Mouse (Mus musculus): ENCODE measurements around the gene Cdc14b.

Gene Cdc14b

DNA sequence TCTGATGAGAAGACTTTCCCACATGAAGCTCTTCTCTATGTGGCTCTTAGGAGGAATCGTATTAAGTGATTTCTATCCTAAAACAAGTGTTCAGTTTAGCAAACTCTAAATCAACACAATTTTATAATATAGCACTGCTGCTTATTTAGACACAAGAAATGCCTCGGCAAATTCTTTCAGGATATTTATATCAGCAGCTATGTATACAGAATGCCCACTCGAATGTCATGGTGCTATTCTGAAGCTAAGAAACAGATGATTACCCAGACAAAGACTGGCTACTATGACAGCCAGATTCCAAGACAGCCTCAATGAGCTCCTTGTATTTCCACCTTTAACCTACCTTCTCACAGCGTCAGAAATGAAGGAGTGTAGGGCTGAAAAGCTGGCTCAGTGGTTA is 42.0 kb downstream of the Cdc14b start:
- DNase-seq = no peak

DNA sequence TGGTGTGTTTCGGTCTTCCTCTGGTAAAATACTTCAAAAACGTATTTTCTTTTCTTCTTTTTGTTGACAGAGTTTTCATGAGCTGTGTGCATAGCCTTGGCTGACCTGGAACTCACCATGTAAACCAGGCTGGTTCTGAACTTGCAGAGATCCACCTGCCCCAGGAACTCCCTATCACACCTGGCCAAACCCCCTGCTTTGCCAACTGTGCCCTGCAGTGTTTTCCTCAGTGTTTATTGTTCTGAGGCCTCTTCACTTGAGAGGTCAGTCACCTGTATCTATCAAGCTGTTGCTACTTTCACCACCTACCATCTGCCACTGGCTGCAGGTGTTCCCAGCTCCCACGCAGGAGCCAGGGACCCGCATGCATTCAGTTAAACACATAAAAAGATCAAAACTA is 48.4 kb downstream of the Cdc14b start:
- no peak for DNase-seq

DNA sequence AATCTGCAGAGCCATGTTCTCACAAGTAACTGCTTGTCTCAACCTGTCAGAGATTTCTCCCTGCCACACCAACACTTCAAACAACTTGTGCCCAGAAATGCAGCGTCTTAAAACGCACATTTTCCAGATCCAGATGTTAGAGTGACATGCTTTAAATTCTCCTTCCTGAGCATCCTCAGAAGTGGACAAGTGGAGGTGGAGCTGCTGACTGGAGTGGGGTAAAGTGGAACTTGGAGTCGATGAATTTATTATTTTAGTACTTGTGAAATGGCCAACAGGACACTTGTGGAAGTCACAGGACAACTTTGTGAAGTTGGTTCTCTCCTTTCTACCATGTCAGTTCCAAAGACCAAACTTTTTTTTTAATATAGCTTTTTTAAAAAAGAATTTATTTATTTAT is 49.4 kb downstream of the Cdc14b start:
- no peak for DNase-seq

DNA sequence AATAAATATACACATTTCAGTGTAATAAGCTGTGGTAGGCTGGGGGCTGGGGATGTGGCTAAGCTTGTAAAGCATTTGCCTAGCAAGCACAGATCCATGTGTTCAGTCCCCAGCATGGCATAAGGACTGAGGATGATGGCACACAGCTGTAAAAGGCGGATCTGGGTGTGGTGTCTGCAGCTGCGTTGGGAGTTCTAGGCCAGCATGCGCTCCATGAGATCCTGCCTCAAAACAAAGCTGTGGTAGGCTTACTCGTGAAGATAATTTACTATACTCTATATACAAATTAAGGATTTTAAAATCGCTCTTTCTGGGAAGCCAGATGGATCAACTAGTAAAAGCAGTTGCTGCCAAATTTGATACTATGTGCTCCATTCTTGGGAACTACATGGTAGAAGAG is 60.2 kb downstream of the Cdc14b start:
- DNase-seq = no peak

DNA sequence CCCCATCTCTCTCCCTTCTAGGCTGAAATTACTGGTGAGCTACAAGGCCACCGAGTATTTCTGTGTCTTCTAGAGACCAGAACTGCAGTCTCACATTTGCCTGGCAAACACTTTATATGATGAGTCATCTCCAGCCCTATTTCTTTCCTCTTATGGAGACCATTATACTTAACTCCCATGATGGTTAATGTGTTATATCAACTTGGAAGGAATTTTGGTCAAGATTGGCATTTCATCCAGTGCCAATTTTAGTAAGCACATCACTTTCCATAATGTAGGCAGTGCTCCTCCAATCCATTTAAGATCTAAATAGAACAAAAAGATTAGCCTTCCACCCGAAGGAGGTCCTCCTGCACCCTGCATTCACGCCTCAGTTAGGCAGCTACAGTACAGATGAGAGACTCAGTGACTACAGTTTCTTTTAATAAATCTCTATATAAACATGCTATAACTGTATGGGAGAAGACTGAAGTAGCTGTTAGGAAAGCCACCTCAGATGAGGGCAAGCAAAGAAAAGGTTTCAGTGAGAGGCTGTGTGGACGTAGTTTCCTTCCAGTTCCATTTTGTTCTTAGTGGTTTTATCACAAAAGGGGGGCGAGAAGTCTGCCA is 63.0 kb downstream of the Cdc14b start:
- no peak for DNase-seq

DNA sequence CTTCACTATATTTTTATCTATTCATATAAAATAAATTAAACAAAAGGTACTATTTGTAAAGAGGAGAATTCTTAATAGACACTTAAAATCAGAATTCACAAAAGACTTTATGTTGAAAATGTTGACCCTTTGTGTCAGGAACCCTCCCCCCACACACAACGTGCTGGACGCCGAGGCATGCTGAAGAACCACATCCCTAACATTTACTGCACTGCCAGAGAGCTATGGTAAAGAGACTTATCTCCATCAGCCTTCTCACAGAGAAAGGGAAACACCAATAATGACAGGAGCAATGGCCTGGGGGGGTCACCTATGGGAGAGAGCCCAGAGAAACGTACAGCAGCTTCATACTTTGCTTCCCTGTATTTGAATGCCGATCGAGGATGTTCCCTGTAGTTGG is 66.9 kb downstream of the Cdc14b start:
- DNase-seq = no peak

DNA sequence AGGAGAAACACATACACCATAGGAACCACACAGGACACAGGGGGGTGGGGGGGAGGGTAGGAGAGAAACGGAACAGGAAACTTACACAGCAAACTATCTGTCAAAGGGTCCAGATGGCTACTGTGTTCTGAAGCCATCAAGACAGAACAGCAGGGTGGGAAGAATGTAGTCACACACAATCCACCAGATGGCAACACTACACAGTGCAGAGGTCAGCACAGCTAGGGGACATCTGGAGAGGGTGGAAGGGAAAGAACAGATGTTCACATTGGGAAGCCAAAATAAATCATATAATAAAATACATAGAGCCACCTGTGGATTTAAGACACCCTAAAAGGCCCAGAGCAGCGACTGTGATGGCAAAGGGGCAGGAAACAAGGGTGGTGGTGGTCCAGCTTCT is 69.9 kb downstream of the Cdc14b start:
- DNase-seq = no peak

DNA sequence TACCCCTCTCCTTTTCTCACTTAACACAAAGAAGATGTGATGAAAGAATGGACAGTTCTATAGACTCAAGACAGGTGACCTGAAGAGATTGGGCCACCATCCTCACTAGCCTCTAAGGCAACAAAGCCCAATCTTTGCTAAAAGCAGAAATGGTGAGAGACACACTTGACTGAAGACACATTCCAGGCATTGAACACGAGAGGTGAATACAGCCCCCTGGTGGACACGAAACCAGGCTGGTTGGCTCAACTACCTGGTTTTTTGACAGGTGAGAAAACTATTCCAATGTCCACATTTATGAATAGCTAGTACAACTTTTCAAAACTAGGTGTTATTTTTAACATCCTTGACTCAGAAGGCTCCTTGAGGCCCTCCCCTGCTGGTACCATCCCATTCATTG is 70.4 kb downstream of the Cdc14b start:
- no peak for DNase-seq

DNA sequence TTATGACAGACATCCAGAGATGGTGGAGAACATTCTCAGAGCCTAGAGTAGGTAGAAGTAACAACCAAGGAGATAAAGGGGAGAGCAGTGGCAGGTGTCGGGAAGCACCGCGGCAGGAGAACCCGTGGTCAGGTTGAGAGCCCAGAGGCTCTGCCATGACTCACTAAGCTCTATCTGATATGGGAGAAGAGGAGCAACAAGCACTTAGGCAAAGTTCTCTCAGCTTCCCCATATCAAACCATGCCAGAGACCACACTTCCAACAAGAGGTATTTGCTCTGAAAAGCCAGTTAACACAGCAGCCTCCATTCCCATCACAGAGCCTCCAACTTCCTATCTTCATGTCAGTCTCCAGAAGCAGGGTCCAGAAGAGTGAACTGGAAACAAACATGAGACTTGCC is 74.2 kb downstream of the Cdc14b start:
- no peak for DNase-seq

DNA sequence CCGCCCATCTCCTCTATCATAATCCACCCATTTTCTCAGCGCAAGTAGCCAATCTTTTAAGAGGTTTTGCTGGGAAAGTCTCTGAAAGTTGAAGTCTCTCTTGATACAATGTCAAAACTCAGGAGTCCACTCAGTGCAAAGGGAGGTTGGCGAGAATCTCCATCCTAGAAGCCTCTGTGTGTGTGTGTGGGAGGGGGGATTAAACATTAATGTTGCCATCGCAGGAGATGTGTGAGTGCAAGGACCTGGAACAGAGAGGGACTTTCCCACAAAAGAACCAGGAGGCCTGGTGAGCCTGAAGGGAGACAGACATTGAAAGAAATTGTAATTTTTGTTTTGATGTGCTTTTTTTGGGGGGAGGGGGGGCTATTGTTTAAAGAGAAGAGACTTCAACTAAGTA is 76.8 kb downstream of the Cdc14b start:
- no peak for DNase-seq

DNA sequence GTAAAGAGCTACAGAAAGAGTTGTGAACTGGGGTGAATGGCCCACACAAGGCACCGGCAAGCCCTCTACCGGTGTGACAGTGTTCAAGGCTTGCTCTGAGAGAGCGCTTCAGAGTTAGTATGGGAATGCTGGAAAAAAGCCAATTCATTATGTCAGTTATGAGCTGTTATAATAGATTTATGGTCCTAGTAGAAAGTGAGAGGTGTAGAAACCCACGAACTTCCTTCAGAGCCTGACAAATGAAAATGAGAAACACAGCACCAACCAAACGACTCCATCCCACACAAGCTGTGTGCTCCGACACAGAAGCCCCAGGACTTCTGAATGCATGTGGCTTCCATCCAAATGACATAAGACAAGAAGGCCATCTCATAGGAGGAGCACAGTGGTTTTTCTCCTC is 77.2 kb downstream of the Cdc14b start:
- DNase-seq = no peak

DNA sequence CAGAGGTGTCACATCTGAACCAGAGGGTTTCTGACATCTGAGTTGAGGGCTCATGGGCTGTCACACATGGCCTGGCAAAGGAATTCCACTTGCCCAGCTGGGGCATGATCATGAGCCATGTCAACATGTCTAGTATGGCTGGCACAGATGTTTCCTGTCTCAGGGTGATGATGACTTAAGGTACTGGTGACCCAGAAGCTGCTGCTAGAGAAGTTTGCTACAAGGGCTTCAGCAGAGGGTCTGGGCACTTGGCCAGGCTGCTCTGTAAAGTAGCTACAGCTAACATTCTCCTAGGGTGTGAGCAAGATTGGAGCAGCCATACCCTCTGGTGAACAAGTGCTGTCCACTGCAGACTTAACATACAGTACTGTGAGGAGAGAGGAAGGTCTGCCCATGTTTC is 88.0 kb downstream of the Cdc14b start:
- DNase-seq = no peak

DNA sequence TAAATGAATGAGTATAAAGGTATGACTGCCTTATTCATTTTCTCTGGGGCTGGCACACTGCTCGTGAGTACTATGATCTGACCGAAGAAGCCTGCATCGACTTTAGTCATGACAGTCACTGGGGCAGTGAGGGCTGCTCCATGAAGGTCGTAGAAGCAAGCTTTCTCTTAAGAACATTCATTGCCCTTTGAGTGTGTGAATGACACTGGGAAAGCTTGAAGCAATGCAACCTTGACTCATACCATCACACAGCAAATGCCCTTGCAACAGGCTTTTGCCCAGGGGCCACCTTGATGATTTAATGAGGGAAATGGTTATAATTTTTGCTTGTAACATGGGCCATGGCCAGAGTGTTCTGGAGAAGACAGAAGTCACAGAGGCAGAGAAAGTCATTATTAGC is 88.6 kb downstream of the Cdc14b start:
- no peak for DNase-seq

DNA sequence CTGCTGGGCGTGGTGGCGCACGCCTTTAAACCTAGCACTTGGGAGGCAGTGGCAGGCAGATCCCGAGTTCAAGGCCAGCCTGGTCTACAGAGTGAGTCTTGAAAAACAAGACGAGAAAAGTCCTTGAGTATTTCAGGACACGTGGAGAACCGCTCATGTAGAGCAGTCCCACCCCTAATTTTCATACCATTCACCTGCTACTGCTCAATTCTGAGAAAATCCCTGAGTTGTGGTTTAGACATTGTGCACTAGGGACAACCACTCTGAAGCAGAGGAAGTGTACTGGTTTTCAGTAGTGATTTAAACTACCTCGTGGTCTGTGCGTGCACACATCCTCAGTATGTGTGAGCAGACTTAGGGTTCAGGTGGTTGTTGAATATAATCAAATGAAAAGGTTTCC is 89.5 kb downstream of the Cdc14b start:
- no peak for DNase-seq

DNA sequence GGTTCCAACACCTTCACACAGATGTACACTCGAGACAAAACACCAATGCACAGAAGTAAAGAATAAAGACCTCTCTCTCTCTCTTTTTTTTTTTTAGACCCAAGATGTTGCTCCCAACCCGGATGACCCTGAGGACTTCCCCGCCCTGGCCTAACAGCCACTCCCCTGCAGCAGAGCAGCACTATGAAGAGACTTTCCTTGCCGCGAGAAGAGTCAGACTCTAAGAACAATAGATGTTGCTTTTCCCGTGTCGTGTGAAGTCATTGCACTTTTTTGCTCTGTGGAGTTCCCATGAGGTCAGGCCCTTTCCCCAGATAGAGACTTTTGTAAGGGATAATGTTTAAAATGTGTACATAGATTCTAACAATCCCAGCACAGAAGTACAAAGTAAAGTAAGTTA is 89.9 kb downstream of the Cdc14b start:
- DNase-seq = no peak

DNA sequence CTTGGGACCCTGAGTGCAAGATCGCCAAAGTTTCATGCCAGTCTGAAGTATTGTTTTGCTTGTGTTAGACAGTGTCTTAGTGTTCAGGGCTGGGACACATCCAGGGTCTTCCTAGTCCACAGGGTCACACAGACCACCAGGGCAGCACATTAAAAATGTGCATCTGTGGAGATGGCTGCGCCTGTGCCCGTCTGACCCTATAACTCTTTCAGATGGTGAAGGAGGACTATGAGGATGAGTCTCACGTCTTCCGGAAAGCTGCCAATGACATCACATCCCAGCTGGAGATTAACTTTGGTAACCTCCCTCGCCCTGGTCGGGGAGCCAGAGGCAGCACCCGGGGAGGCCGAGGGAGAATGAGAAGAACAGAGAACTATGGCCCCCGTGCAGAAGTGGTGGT is 90.7 kb downstream of the Cdc14b start:
- no peak for DNase-seq

DNA sequence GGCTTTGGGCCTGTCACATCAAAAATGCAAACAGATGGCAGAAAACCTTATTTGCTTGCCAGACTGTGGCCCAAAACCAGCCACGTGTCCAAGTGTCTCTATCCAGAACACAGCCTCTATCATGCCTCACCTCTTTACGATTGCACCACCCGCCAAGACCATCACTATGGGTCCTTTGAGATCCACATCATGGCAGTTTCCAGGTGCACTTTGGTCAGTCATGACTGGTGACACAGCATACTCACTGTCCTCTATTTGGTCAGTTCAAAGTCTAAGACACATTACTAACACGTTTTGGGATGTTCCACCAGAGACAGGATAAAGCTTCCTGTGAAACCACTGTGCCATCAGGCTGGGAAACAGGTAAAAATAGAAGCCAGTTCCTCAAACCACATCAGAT is 91.5 kb downstream of the Cdc14b start:
- DNase-seq = no peak

DNA sequence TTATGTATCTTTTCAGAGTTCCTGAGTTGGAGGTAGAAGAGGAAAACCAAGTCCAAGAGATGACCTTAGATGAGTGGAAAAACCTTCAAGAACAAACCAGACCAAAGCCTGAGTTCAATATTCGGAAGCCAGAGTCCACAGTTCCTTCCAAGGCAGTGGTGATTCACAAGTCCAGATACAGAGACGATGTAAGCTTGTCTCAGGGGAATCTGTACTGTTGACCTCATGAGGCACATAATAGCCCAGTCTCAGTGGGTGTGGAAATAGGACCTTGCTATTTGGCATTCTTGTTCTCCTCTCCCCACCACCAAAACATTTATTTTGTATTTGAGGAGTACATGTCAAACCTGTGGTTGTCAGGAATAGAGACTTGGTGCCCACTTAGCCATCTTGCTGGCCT is 93.0 kb downstream of the Cdc14b start:
- DNase-seq = no peak

DNA sequence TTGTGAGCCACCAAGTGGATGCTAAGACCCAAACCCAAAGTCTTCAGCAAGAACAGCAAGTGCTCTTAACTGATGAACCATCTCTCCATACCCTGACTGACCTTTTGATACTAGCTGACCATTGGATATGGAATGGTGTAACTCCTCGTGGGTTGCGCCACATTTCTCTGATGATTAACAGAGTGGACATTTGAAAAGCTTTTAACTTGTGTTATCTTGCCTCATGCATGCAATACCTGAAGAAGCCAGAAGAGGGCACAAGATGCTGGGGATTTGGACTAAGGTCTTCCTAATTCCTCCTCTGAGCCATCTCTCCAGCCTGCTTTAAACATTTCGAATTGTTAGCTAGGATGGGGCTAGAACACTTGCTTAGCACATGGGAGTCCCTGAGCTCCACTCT is 94.2 kb downstream of the Cdc14b start:
- no peak for DNase-seq

DNA sequence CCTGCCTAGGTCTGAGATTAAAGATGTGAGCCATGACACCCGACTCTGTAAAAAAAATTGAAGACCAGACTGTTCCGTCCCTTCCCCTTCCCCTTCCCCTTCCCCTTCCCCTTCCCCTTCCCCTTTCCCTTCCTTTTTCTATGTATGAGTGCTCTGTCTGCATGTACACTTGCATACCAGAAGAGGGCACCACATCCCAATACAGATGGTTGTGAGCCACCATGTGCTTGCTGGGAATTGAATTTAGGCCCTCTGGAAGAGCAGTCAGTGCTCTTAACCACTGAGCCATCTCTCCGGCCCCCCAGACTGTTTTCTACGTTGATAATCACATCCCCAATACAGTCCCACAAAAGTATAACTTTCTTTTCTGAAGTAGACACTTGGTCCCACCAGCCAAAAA is 94.8 kb downstream of the Cdc14b start:
- DNase-seq = no peak

DNA sequence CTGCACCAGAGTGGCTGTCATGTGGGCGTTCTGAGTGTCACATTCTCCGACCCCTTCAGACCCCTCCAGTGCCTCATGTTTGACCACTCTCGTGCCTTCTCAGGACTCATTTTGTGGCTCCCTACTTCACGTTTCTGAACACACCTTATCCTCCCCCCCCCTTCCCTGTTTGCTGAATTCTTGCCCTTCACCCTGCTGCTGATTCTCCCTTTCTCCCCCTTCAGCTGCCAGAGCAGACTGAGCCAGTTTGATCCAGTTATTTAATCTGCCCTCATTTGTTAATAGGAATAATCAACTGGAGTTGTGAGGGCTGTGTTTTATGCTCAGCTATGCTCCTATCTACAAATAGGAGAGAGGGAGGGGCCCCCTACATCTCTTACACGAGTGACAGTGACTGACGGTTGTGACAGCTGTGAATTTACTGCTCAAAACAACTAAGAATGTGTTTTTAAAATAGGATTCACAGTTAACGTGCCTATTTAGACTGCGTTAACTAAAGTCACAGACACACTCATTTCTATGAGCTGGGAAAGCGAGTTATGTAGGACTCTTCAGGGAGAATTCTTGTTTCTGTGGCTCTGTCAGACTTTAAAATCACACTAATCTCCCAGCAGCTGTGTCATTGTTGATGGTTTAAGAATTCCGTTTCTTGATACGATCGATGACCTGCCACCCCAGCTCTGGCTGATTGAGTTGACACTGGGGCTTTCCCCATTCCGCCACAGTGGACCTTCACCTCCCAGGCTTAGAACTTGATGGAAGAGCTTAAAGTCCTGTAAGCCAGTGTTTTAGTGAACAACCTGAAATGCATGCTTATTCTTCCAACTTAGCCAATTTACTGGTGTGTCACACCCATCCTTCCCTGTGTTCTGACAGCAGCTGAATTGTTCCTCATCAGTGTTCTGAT is 96.1 kb downstream of the Cdc14b start:
- DNase-seq = no peak

DNA sequence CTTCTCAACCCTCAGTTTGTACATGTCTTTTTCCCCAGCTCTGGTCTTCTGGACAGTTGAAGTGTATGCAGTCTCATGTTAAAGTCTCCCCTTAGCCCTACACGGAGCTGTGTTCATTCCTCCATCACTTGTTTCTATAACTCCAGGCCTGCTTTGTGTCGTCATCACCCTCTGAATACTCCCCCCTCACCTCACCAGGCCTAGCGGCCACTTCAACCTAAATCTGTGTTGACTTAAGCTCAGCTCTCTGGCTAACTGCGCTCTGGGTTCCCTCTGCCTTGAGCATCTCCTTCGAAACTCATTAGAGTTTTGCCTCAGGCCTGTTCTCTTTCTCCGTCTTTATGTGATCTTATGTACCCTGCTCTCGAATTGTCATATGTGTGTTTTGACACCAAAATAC is 97.1 kb downstream of the Cdc14b start:
- no peak for DNase-seq

DNA sequence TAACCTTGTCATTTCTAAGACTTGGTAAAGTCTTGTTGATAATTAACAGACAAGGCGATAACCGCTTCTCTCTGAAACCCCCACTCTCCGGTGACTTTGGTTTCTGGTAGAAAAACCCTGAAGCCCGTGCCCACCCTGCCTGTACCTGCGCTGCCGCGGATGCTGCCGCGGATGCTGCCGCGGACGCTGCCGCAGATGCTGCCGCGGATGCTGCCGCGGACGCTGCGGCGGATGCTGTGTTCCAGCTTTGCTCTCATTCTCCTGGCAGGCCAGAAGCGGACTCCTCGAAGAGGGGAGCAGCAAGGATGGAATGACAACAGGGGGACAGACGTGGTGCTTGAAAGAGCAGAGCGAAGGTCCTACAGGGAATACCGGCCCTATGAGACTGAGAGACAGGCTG is 105.3 kb downstream of the Cdc14b start:
- no peak for DNase-seq

DNA sequence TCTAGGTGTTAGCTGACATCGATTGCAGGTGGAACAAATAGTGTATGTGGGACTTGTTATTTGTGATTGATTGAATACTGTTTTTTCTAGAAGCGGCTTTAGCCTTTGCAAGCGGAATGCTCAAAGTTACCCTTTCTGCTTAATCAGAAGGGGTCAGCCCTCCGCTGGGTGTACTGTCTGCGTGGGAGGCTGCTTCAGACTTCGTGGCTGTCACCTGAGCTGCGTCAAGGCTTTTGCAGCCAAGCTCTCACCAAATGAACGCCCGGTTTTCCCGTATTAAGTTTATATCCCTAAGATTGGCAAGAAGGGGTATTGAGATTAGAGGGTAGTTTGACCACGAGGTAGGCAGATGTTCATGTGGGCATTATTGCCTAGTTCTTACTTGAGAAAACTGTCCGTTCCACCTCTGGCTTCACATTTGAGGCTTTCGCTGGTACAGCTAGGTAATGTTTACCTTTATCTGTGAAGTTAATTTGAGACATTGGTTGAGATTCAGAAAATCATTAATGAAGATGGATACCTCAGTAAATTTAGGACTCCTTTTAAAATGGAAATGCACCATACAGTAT is 111.9 kb downstream of the Cdc14b start:
- no peak for DNase-seq

DNA sequence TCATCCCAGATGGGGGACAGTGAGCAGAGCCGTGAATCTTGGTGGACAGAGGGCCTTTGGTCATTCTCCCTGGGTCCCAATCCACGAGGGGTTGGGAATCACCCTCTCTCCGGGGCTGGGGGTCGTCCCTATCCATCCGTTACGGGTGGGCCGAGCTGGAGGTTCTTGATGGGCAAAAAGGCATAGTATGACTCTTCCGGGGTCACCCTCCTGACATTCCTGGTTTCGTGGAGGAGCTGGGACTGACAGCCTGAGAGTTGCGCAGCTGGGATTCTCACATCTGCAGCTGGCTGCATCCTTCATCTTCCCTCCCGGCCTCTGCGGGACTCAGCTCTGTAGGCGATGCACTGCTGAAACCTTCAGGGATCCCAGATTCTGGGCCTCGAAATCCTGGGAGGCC is 112.5 kb downstream of the Cdc14b start:
- DNase-seq = peak; percentile 45

Measured in right cerebral cortex, postnatal 25 days (tissue).